Mouse (Mus musculus) CH12.LX (cell line): ENCODE data around the gene 2610528A11Rik.

Experiments used
- CHD1 ChIP-seq: IDR thresholded peaks from 2 replicates; pipeline ENCODE4 v1.6.1; 2012; ENCODE audit warnings: low read depth, low read length, improper control_type of control experiment, inconsistent platforms
- CTCF ChIP-seq, 2 experiments: IDR thresholded peaks in 1 of 2; conservative IDR thresholded peaks in 1 of 2; 2 replicates each; pipeline ENCODE4 v1.5.1; 2011 to 2012; ENCODE audit warnings: low read depth in 2 of 2, low read length in 2 of 2, improper control_type of control experiment in 1 of 2, inconsistent platforms in 1 of 2, mild to moderate bottlenecking in 1 of 2, moderate library complexity in 1 of 2
- JUND ChIP-seq: conservative IDR thresholded peaks from 2 replicates; pipeline ENCODE4 v1.6.1; 2011; ENCODE audit warnings: low read depth, low read length, improper control_type of control experiment
- MAX ChIP-seq: IDR thresholded peaks from 2 replicates; pipeline ENCODE4 v1.6.1; 2011; ENCODE audit warnings: low read length, improper control_type of control experiment

DNA sequence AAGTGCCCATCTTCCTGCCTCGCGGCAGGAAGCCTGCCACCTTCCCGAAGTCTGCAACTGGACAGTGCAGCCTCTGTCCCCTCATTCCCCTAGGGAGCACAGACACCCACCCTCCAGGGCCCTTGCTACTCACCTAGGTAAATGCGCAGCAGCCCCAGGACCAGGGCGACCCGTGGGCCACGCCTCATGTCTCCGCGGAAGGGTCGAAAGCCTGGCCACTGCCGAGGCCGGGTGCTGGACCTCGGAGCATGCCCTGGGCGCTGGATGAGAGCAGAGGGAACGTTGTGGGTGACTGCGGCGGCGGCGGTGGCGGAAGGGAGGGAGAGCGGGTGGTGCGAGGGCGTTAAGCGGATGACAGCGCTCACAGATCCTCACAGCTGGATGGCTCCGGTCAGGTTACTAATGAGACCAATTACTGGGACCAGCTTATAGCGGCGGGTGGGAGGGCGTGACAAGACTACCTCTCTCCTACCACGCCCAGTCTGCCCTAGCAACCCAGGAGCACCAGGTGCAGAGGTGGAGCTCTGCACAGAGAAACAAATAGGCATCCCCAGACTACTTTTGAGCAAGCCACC is 15.8 kb downstream of the 2610528A11Rik start, which contains the start of gene Cdhr1:
- TF ChIP-seq JUND = no peak
- TF ChIP-seq CTCF (conservative IDR thresholded peaks at IDR 0.05 in 1 of 2, IDR thresholded peaks at IDR 0.05 in 1 of 2; ENCODE audit: low read depth in 2 of 2, low read length in 2 of 2) = no peak
- no peak for TF ChIP-seq CHD1
- no peak for TF ChIP-seq MAX
